Comparison of ENCODE assay signal across 20 mouse cellular contexts in the genomic region with DNA sequence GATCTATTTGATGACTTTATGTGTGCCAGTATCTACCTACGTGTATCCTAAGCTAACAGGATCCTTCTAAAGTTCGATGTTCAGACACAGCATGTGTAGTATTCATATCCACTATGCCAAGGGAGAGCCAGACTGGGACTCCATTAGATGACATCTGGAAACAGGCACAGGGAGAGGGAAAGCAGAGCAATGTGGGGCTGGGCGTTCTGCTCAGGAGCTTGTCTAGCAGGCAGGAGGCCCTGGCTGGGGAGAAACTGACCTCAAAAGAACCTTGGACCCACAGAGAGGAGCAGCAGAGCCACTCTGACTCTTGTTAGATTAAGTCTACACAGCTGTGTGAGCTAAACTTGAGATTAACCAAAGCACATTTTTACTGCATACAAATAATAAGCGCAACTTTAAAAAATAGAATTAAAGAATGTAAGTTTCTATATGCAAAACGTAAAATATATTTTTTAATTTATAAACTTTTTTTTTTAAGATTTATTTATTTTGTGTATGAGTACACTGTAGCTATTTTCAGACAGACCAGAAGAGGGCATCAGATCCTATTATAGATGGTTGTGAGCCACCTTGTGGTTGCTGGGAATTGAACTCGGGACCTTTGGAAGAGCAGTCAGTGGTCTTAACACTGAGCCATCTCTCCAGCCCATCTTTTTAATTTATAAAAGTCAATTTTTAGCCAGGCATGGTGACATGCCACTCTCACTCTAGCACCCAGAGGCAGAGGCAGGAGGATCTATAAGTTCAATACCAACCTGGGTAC. TPM values are rescaled to one million over a fixed set of nuclear protein-coding genes. Genes with fewer than 3 reads are reported as not detected.
DNase-seq lines count a peak whose midpoint lies in the region; ATAC-seq and TF ChIP-seq lines count a peak whose summit lies in the region.
"Had no signal": no experiment of that assay in that cellular context is flagged by ENCODE, and none has a peak within 500 bp of the region (broad histone marks: within the 10 kb centered on the region; RNA-seq: fewer than 3 reads in every experiment).

No protein-coding gene starts in this region.

- ATAC-seq in intestine, embryonic 16.5 days, result peak; percentile 32
- ATAC-seq in intestine, embryonic 15.5 days, result no peak
- no peak for ATAC-seq in midbrain, postnatal 0 days (ENCODE audit: low FRiP score)
- ATAC-seq in midbrain, embryonic 13.5 days, result no peak
- no peak for ATAC-seq in liver, embryonic 14.5 days (ENCODE audit: insufficient read depth)
- ATAC-seq: midbrain, embryonic 16.5 days had no signal

- peaks cover 37% of the 10 kb centered on the region for H3K36me3 ChIP-seq in intestine, embryonic 16.5 days (ENCODE audit: control insufficient read depth, insufficient read depth, low read length)
- H3K36me3 ChIP-seq in intestine, embryonic 15.5 days, result peaks cover 56% of the 10 kb centered on the region
- H3K36me3 ChIP-seq in midbrain, postnatal 0 days (ENCODE audit: insufficient read depth, low read length), result peaks cover 77% of the 10 kb centered on the region
- peaks cover 92% of the 10 kb centered on the region for H3K36me3 ChIP-seq in midbrain, embryonic 13.5 days
- peaks cover 83% of the 10 kb centered on the region for H3K36me3 ChIP-seq in liver, embryonic 14.5 days (replicated peaks; ENCODE audit: control insufficient read depth, insufficient read depth, low read depth)

- H3K4me3 ChIP-seq in gastrocnemius, adult 2 months, result no peak overlapping the region
- no peak overlapping the region for H3K4me3 ChIP-seq in intestine, embryonic 16.5 days (ENCODE audit: low read length)
- H3K4me3 ChIP-seq in intestine, embryonic 15.5 days (replicated peaks), result no peak overlapping the region
- H3K4me3 ChIP-seq in midbrain, postnatal 0 days (ENCODE audit: low read depth, low read length), result no peak overlapping the region
- H3K4me3 ChIP-seq in midbrain, embryonic 13.5 days (replicated peaks), result no peak overlapping the region
- H3K4me3 ChIP-seq in liver, embryonic 14.5 days (ENCODE audit: insufficient read depth in 1 of 2, low read depth in 2 of 2, low read length in 2 of 2), result no peak overlapping the region
- H3K4me3 ChIP-seq: hindbrain, embryonic 13.5 days; limb, embryonic 13.5 days; lung, embryonic 15.5 days; stomach, embryonic 15.5 days had no signal

- H3K27me3 ChIP-seq in intestine, embryonic 16.5 days (replicated peaks; ENCODE audit: control insufficient read depth, insufficient read depth, low read length), result no peaks in the 10 kb centered on the region
- no peaks in the 10 kb centered on the region for H3K27me3 ChIP-seq in intestine, embryonic 15.5 days (replicated peaks)
- H3K27me3 ChIP-seq in midbrain, postnatal 0 days (ENCODE audit: insufficient read depth, low read length), result no peaks in the 10 kb centered on the region
- no peaks in the 10 kb centered on the region for H3K27me3 ChIP-seq in midbrain, embryonic 13.5 days
- no peaks in the 10 kb centered on the region for H3K27me3 ChIP-seq in liver, embryonic 14.5 days (ENCODE audit: control insufficient read depth, insufficient read depth, low read length)
- H3K27me3 ChIP-seq: hindbrain, embryonic 13.5 days; limb, embryonic 13.5 days; lung, embryonic 15.5 days; stomach, embryonic 15.5 days had no signal

- H3K9ac ChIP-seq in intestine, embryonic 16.5 days (ENCODE audit: low read depth, low read length), result no peak overlapping the region
- H3K9ac ChIP-seq in intestine, embryonic 15.5 days, result no peak overlapping the region
- H3K9ac ChIP-seq in midbrain, postnatal 0 days (replicated peaks; ENCODE audit: low read length, poor library complexity, severe bottlenecking), result no peak overlapping the region
- no peak overlapping the region for H3K9ac ChIP-seq in midbrain, embryonic 13.5 days (replicated peaks)
- H3K9ac ChIP-seq in liver, embryonic 14.5 days (replicated peaks), result no peak overlapping the region
- H3K9ac ChIP-seq: hindbrain, embryonic 13.5 days; limb, embryonic 13.5 days; lung, embryonic 15.5 days; stomach, embryonic 15.5 days had no signal

- no peak for DNase-seq in gastrocnemius, adult 2 months
- DNase-seq in gastrocnemius, adult 18-20 months (ENCODE audit: low spot score), result no peak
- no peak for DNase-seq in midbrain, postnatal 0 days (ENCODE audit: low spot score)
- DNase-seq in liver, embryonic 14.5 days (ENCODE audit: low read depth in 3 of 3, low spot score in 3 of 3), result no peak
- no peak for DNase-seq in adipocyte (ENCODE audit: low spot score)
- DNase-seq: adrenal gland, postnatal 14 days; cerebellum, adult 11-12 months; cerebellum, postnatal 25 days; kidney, adult 11 months; kidney, postnatal 10 days; layer of hippocampus, adult 9-11 months; thymus, postnatal 25 days had no signal

- peak; percentile 23; the same call in 1 of the 2 replicates for TF ChIP-seq CTCF in gastrocnemius, adult 2 months (IDR thresholded peaks at IDR 0.05)
- TF ChIP-seq CTCF in midbrain, postnatal 0 days (IDR thresholded peaks at IDR 0.05), result peak; percentile 50
- TF ChIP-seq CTCF in liver, embryonic 14.5 days (IDR thresholded peaks at IDR 0.05; ENCODE audit: low read depth), result 0 out of 2 replicates have a peak, but pooled peaks have one; percentile 3

- 90% methylated on average over 6 of the region's 6 CpGs for WGBS in intestine, embryonic 16.5 days
- 88% methylated on average over 6 of the region's 6 CpGs for WGBS in intestine, embryonic 15.5 days
- WGBS in midbrain, postnatal 0 days, result 94% methylated on average over 6 of the region's 6 CpGs
- 94% methylated on average over 6 of the region's 6 CpGs for WGBS in midbrain, embryonic 13.5 days
- WGBS in liver, embryonic 14.5 days (ENCODE audit: insufficient replicate concordance), result 85% methylated on average over 6 of the region's 6 CpGs

- intact Hi-C loops in gastrocnemius, adult 2 months (cut with DNase I), result no loop called here

- no peaks in the 10 kb centered on the region for H3K9me3 ChIP-seq in intestine, embryonic 16.5 days (ENCODE audit: control insufficient read depth, low read length)
- H3K9me3 ChIP-seq in intestine, embryonic 15.5 days, result no peaks in the 10 kb centered on the region
- no peaks in the 10 kb centered on the region for H3K9me3 ChIP-seq in midbrain, postnatal 0 days (ENCODE audit: low read length)
- H3K9me3 ChIP-seq in midbrain, embryonic 13.5 days, result no peaks in the 10 kb centered on the region
- no peaks in the 10 kb centered on the region for H3K9me3 ChIP-seq in liver, embryonic 14.5 days (ENCODE audit: control insufficient read depth, low read length)
- H3K9me3 ChIP-seq: hindbrain, embryonic 13.5 days; limb, embryonic 13.5 days; lung, embryonic 15.5 days; stomach, embryonic 15.5 days had no signal

- H3K27ac ChIP-seq in gastrocnemius, adult 2 months, result no peak overlapping the region
- H3K27ac ChIP-seq in intestine, embryonic 16.5 days (ENCODE audit: low read length), result 0 out of 2 replicates have a peak overlapping the region, but pooled peaks have one; percentile 11
- H3K27ac ChIP-seq in intestine, embryonic 15.5 days, result no peak overlapping the region
- H3K27ac ChIP-seq in midbrain, postnatal 0 days (ENCODE audit: low read depth, low read length), result no peak overlapping the region
- no peak overlapping the region for H3K27ac ChIP-seq in midbrain, embryonic 13.5 days
- no peak overlapping the region for H3K27ac ChIP-seq in liver, embryonic 14.5 days
- H3K27ac ChIP-seq: hindbrain, embryonic 13.5 days; limb, embryonic 13.5 days; lung, embryonic 15.5 days; stomach, embryonic 15.5 days had no signal

- no peak for TF ChIP-seq EP300 in liver, embryonic 14.5 days (IDR thresholded peaks at IDR 0.05; ENCODE audit: low read depth)

- H3K4me1 ChIP-seq in intestine, embryonic 16.5 days (ENCODE audit: control insufficient read depth, insufficient read depth, low read length), result peaks cover 10% of the 10 kb centered on the region; the same call in 1 of the 2 replicates
- no peaks in the 10 kb centered on the region for H3K4me1 ChIP-seq in intestine, embryonic 15.5 days (replicated peaks)
- H3K4me1 ChIP-seq in midbrain, postnatal 0 days (ENCODE audit: insufficient read depth, low read length), result no peaks in the 10 kb centered on the region
- no peaks in the 10 kb centered on the region for H3K4me1 ChIP-seq in midbrain, embryonic 13.5 days (replicated peaks)
- peaks cover 0 to 11% of the 10 kb centered on the region in 2 experiments; a peak in 2 of 4 replicates for H3K4me1 ChIP-seq in liver, embryonic 14.5 days (replicated peaks; ENCODE audit: control insufficient read depth in 2 of 2, insufficient read depth in 2 of 2, low read length in 1 of 2)
- H3K4me1 ChIP-seq: hindbrain, embryonic 13.5 days; limb, embryonic 13.5 days; lung, embryonic 15.5 days; stomach, embryonic 15.5 days had no signal

- H3K4me2 ChIP-seq in intestine, embryonic 16.5 days (ENCODE audit: low read depth, low read length), result no peak overlapping the region
- H3K4me2 ChIP-seq in intestine, embryonic 15.5 days (replicated peaks), result no peak overlapping the region
- H3K4me2 ChIP-seq in midbrain, postnatal 0 days (ENCODE audit: low read depth, low read length, poor library complexity, severe bottlenecking), result no peak overlapping the region
- no peak overlapping the region for H3K4me2 ChIP-seq in midbrain, embryonic 13.5 days (replicated peaks)
- no peak overlapping the region for H3K4me2 ChIP-seq in liver, embryonic 14.5 days (ENCODE audit: low read depth)
- H3K4me2 ChIP-seq: hindbrain, embryonic 13.5 days; limb, embryonic 13.5 days; lung, embryonic 15.5 days; stomach, embryonic 15.5 days had no signal

RNA-seq across cellular contexts. Expression of gene Amfr, which starts 36.0 kb away (rescaled TPM):
- 100 to 1,000 TPM in 1 of 2 experiments, 10 to 100 TPM in 1; 97.5 to 101 TPM for total RNA-seq in gastrocnemius, adult 2 months (2021)
- total RNA-seq in gastrocnemius, adult 18-20 months (2021), result 100 to 1,000 TPM; 106 to 122 TPM
- 27.8 and 36.4 TPM in 2 replicates for polyA plus RNA-seq in intestine, embryonic 16.5 days (2015; fragmentation: Nextera tagmentation; extraction: Ambion mirVana)
- 47.5 and 51.7 TPM in 2 replicates for polyA plus RNA-seq in intestine, embryonic 15.5 days (2015; fragmentation: Nextera tagmentation; extraction: Ambion mirVana)
- total RNA-seq in midbrain, postnatal 0 days (2014; rRNA removed), result 214 and 227 TPM in 2 replicates
- 80.4 and 84.8 TPM in 2 replicates for polyA plus RNA-seq in midbrain, postnatal 0 days (2015; fragmentation: Nextera tagmentation; extraction: Ambion mirVana)
- 58.1 and 64.7 TPM in 2 replicates for polyA plus RNA-seq in midbrain, embryonic 13.5 days (2015; fragmentation: Nextera tagmentation; extraction: Ambion mirVana)
- polyA plus RNA-seq in liver, embryonic 14.5 days (2012; rRNA removed), result 33.4 and 38.4 TPM in 2 replicates
- 50.0 and 53.1 TPM in 2 replicates for polyA plus RNA-seq in liver, embryonic 14.5 days (2014; fragmentation: Nextera tagmentation; extraction: Ambion mirVana)
